In the genomic region with DNA sequence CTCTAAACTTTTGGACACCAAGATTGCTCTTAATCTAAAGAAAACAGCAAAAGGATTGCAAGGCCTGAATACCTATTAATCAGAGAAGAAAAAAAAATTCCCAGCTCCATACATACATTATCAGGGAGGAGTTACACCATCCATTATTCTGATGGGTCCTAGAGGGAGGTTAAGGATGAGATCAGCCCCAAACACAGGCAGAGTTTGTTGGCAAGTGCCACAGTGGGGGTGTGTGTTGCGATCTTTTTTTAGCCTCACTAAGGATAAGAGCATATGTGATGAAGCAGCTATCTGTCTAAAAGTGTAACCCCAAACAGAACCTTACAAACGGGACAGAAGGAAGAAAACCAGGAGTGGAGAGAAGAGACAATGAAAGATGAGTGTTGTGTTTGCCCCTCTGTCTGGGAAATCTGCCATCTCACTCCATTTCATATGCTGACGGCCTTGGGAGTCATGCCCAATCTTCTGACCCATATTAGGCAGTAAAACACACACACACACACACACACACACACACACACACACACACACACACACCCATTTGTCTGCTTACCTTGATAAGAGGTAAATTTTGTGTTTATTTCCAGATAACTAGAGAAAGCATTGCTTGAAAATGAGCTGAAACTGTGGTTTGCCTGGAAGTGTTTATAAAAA, we compare ENCODE assay signal across 16 mouse cellular contexts.
A peak's percentile ranks its signal among the peaks of the same experiment; 100 is the strongest.
DNase-seq lines count a peak whose midpoint lies in the region; ATAC-seq and TF ChIP-seq lines count a peak whose summit lies in the region.
"Had no signal": no experiment of that assay in that cellular context is flagged by ENCODE, and none has a peak within 500 bp of the region (broad histone marks: within the 10 kb centered on the region; RNA-seq: fewer than 3 reads in every experiment).

No protein-coding gene starts in this region.

- no peak overlapping the region for H3K9ac ChIP-seq in heart, embryonic 11.5 days (ENCODE audit: low read depth, low read length)
- no peak overlapping the region for H3K9ac ChIP-seq in heart, embryonic 14.5 days (ENCODE audit: low read length)
- no peak overlapping the region for H3K9ac ChIP-seq in stomach, postnatal 0 days (ENCODE audit: low read length)
- no peak overlapping the region for H3K9ac ChIP-seq in forebrain, embryonic 11.5 days (ENCODE audit: low read length)
- H3K9ac ChIP-seq: embryonic facial prominence, embryonic 15.5 days; limb, embryonic 12.5 days; neural tube, embryonic 15.5 days had no signal

- DNase-seq in heart, adult 8-10 months (ENCODE audit: low spot score), result peak; percentile 49
- peak; percentile 52 for DNase-seq in testis, postnatal 10 days (ENCODE audit: low spot score)
- DNase-seq in testis, postnatal 14 days (ENCODE audit: low spot score), result no peak
- peak; percentile 33 for DNase-seq in stomach, postnatal 0 days (ENCODE audit: low spot score)
- no peak for DNase-seq in spleen, postnatal 36 days (ENCODE audit: low spot score in 2 of 2)
- DNase-seq in forebrain, embryonic 11.5 days (ENCODE audit: low spot score), result no peak
- DNase-seq: cerebellum, postnatal 25 days; right cerebral cortex, postnatal 4 days; thymus, adult 2 months had no signal

- H3K4me3 ChIP-seq in heart, embryonic 11.5 days (ENCODE audit: low read depth, low read length), result no peak overlapping the region
- no peak overlapping the region for H3K4me3 ChIP-seq in heart, embryonic 14.5 days (ENCODE audit: control insufficient read depth in 1 of 2, insufficient read depth in 1 of 2, low read depth in 1 of 2, low read length in 2 of 2)
- no peak overlapping the region for H3K4me3 ChIP-seq in stomach, postnatal 0 days (ENCODE audit: low read depth, low read length)
- no peak overlapping the region for H3K4me3 ChIP-seq in forebrain, embryonic 11.5 days (ENCODE audit: low read depth, low read length)
- H3K4me3 ChIP-seq: embryonic facial prominence, embryonic 15.5 days; hindbrain, embryonic 10.5 days; limb, embryonic 12.5 days; neural tube, embryonic 15.5 days had no signal

- H3K27me3 ChIP-seq in heart, embryonic 11.5 days (ENCODE audit: control insufficient read depth, insufficient read depth, low read length), result no peaks in the 10 kb centered on the region
- no peaks in the 10 kb centered on the region for H3K27me3 ChIP-seq in heart, embryonic 14.5 days (ENCODE audit: control insufficient read depth, insufficient read depth, low read length)
- H3K27me3 ChIP-seq in stomach, postnatal 0 days (ENCODE audit: control insufficient read depth, insufficient read depth, low read length), result no peaks in the 10 kb centered on the region
- H3K27me3 ChIP-seq in forebrain, embryonic 11.5 days (ENCODE audit: control insufficient read depth, insufficient read depth, low read length), result no peaks in the 10 kb centered on the region
- H3K27me3 ChIP-seq: embryonic facial prominence, embryonic 15.5 days; limb, embryonic 12.5 days; neural tube, embryonic 15.5 days had no signal

- TF ChIP-seq CTCF in stomach, postnatal 0 days (IDR thresholded peaks at IDR 0.05; ENCODE audit: low read depth), result no peak

- H3K36me3 ChIP-seq in heart, embryonic 11.5 days (ENCODE audit: control insufficient read depth, insufficient read depth, low read length), result no peaks in the 10 kb centered on the region
- no peaks in the 10 kb centered on the region for H3K36me3 ChIP-seq in heart, embryonic 14.5 days (ENCODE audit: control insufficient read depth, insufficient read depth, low read length)
- H3K36me3 ChIP-seq in stomach, postnatal 0 days (ENCODE audit: control insufficient read depth, insufficient read depth, low read length), result no peaks in the 10 kb centered on the region
- H3K36me3 ChIP-seq in forebrain, embryonic 11.5 days (ENCODE audit: control insufficient read depth, insufficient read depth, low read length), result no peaks in the 10 kb centered on the region
- H3K36me3 ChIP-seq: embryonic facial prominence, embryonic 15.5 days; hindbrain, embryonic 10.5 days; limb, embryonic 12.5 days; neural tube, embryonic 15.5 days had no signal

- no peak for TF ChIP-seq EP300 in stomach, postnatal 0 days (optimal IDR thresholded peaks at IDR 0.05)

- no peak for ATAC-seq in heart, embryonic 11.5 days (replicated peaks; ENCODE audit: insufficient number of reproducible peaks, low FRiP score, low TSS enrichment)
- ATAC-seq in heart, embryonic 14.5 days (ENCODE audit: insufficient number of reproducible peaks, insufficient read depth, low FRiP score, low read depth), result no peak
- ATAC-seq in stomach, postnatal 0 days (ENCODE audit: low FRiP score, low TSS enrichment), result peak; percentile 71; the same call in 1 of the 2 replicates
- no peak for ATAC-seq in forebrain, embryonic 11.5 days (replicated peaks; ENCODE audit: low FRiP score)

- 32% methylated on average over 3 of the region's 3 CpGs for WGBS in heart, embryonic 11.5 days (ENCODE audit: insufficient replicate concordance)
- WGBS in heart, embryonic 14.5 days, result 9% methylated on average over 3 of the region's 3 CpGs
- 16% methylated on average over 3 of the region's 3 CpGs for WGBS in stomach, postnatal 0 days
- WGBS in forebrain, embryonic 11.5 days, result 90% methylated on average over 3 of the region's 3 CpGs

- H3K9me3 ChIP-seq in heart, embryonic 11.5 days (replicated peaks; ENCODE audit: control insufficient read depth, low read length), result no peaks in the 10 kb centered on the region
- no peaks in the 10 kb centered on the region for H3K9me3 ChIP-seq in heart, embryonic 14.5 days (ENCODE audit: control insufficient read depth, low read length)
- no peaks in the 10 kb centered on the region for H3K9me3 ChIP-seq in stomach, postnatal 0 days (ENCODE audit: control insufficient read depth, low read length)
- H3K9me3 ChIP-seq in forebrain, embryonic 11.5 days (ENCODE audit: control insufficient read depth, low read length), result no peaks in the 10 kb centered on the region
- H3K9me3 ChIP-seq: embryonic facial prominence, embryonic 15.5 days; hindbrain, embryonic 10.5 days; limb, embryonic 12.5 days; neural tube, embryonic 15.5 days had no signal

- H3K27ac ChIP-seq in heart, embryonic 11.5 days (ENCODE audit: low read depth, low read length), result no peak overlapping the region
- peak overlapping the region; percentile 17 to 35 for H3K27ac ChIP-seq in heart, embryonic 14.5 days (replicated peaks in 1 of 2; ENCODE audit: control insufficient read depth in 1 of 2, insufficient read depth in 1 of 2, low read depth in 2 of 2, low read length in 2 of 2)
- no peak overlapping the region for H3K27ac ChIP-seq in stomach, postnatal 0 days (replicated peaks)
- no peak overlapping the region for H3K27ac ChIP-seq in forebrain, embryonic 11.5 days (ENCODE audit: low read depth, low read length)
- H3K27ac ChIP-seq: embryonic facial prominence, embryonic 15.5 days; hindbrain, embryonic 10.5 days; kidney, postnatal 0 days; limb, embryonic 12.5 days; neural tube, embryonic 15.5 days had no signal

- H3K4me1 ChIP-seq in heart, embryonic 11.5 days (ENCODE audit: control insufficient read depth, insufficient read depth, low read length), result peaks cover 6% of the 10 kb centered on the region; the same call in 1 of the 2 replicates
- peaks cover 7 to 27% of the 10 kb centered on the region in 2 experiments for H3K4me1 ChIP-seq in heart, embryonic 14.5 days (ENCODE audit: control insufficient read depth in 2 of 2, insufficient read depth in 2 of 2, low read length in 2 of 2)
- no peaks in the 10 kb centered on the region for H3K4me1 ChIP-seq in stomach, postnatal 0 days (replicated peaks; ENCODE audit: control insufficient read depth, insufficient read depth)
- no peaks in the 10 kb centered on the region for H3K4me1 ChIP-seq in forebrain, embryonic 11.5 days (replicated peaks; ENCODE audit: control insufficient read depth, insufficient read depth, low read length)
- H3K4me1 ChIP-seq: embryonic facial prominence, embryonic 15.5 days; hindbrain, embryonic 10.5 days; limb, embryonic 12.5 days; neural tube, embryonic 15.5 days had no signal

- H3K4me2 ChIP-seq in heart, embryonic 11.5 days, result no peak overlapping the region
- peak overlapping the region; percentile 19; the same call in 1 of the 2 replicates for H3K4me2 ChIP-seq in heart, embryonic 14.5 days (ENCODE audit: low read length)
- no peak overlapping the region for H3K4me2 ChIP-seq in stomach, postnatal 0 days (replicated peaks; ENCODE audit: low read depth)
- no peak overlapping the region for H3K4me2 ChIP-seq in forebrain, embryonic 11.5 days (ENCODE audit: low read depth, low read length, severe bottlenecking)
- H3K4me2 ChIP-seq: embryonic facial prominence, embryonic 15.5 days; limb, embryonic 12.5 days; neural tube, embryonic 15.5 days had no signal

Comparison
In these comparisons a context has a peak if more than half of its experiments do, and no peak if none do; other contexts are left out.
1. DNase-seq: peak in heart, adult 8-10 months (single experiment), testis, postnatal 10 days (single experiment) and stomach, postnatal 0 days (single experiment); none in testis, postnatal 14 days (single experiment), spleen, postnatal 36 days (0 of 2) and forebrain, embryonic 11.5 days (single experiment).
2. H3K27ac ChIP-seq: peak in heart, embryonic 14.5 days (2 of 2); none in heart, embryonic 11.5 days (single experiment), stomach, postnatal 0 days (single experiment) and forebrain, embryonic 11.5 days (single experiment).